Mouse (Mus musculus) thymus, adult 2 months (tissue): ENCODE measurements at regions not wholly inside any gene's neighbourhood (a gene's known extent, or its start where the extent isn't known, plus 50 kb on each side); places are given as distances from the start of the nearest gene placed in this dataset.

ENCODE experiments used
- CTCF ChIP-seq: fragments of 200-500 bp; IDR thresholded peaks from 2 replicates; pipeline ENCODE4 v1.5.1; 2012; ENCODE audit warnings: mild to moderate bottlenecking, control low read depth, low read length, moderate library complexity, borderline replicate concordance; ENCODE audit not compliant: control insufficient read depth, poor library complexity, insufficient read depth; ENCODE audit errors: extremely low read depth
- POLR2A ChIP-seq: fragments of 200-500 bp; IDR thresholded peaks from 2 replicates; pipeline ENCODE4 v1.6.1; 2012; ENCODE audit warnings: mild to moderate bottlenecking, low read length, control low read depth, moderate library complexity; ENCODE audit not compliant: control insufficient read depth, poor library complexity, insufficient read depth; ENCODE audit errors: extremely low read depth

DNA sequence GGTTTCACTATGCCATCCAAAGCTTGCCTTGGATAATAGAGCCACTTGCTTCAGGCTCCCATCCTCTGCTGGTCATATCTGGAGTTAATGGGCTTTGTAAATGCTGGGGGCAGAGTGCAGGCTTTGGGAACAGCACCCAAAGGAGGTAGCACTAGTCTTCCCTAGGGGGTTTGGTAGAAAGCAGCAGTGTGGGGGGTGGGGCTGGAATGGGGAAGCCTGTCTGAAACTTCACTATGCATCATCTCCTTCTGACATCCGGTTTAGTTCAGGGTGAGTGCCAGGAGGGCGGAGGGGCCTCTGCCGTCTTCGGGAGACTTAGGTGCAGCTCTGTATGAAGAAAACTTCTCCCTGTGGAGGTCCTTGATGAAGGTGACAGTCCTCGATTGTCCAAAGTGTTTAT, 124.8 kb downstream of the Cd24a start:
- TF ChIP-seq POLR2A, result 0 out of 2 replicates have a peak, but pooled peaks have one; percentile 20
- TF ChIP-seq CTCF, result no peak
